15 mouse cellular contexts compared by ENCODE assay signal in genomic region chr19:38672015-38672600, GRCm38 (mm10).
"Had no signal": no experiment of that assay in that cellular context is flagged by ENCODE, and none has a peak within 500 bp of the region (broad histone marks: within the 10 kb centered on the region; RNA-seq: fewer than 3 reads in every experiment).

No protein-coding gene starts in this region.

- H3K36me3 ChIP-seq: liver, embryonic 13.5 days; midbrain, embryonic 10.5 days; neural tube, embryonic 13.5 days had no signal

- H3K4me2 ChIP-seq: liver, embryonic 13.5 days; lung, embryonic 14.5 days; neural tube, embryonic 13.5 days had no signal

- H3K27me3 ChIP-seq: liver, embryonic 13.5 days; megakaryocyte, embryonic 14.5 days; neural tube, embryonic 13.5 days had no signal

- H3K4me3 ChIP-seq: layer of hippocampus, adult 2 months; liver, embryonic 13.5 days; megakaryocyte, embryonic 14.5 days; midbrain, embryonic 10.5 days; neural tube, embryonic 13.5 days had no signal

- DNase-seq: kidney, adult 2 months; kidney, postnatal 25 days; layer of hippocampus, adult 9-11 months; liver, embryonic 13.5 days; lung, embryonic 14.5 days; lung, postnatal 36 days; midbrain, embryonic 14.5 days; right cerebral cortex, postnatal 14 days; right cerebral cortex, postnatal 4 days; thymus, adult 18-20 months; thymus, postnatal 4 days had no signal
